Mouse (Mus musculus): ENCODE results near the gene Lhfpl3.

DNA sequence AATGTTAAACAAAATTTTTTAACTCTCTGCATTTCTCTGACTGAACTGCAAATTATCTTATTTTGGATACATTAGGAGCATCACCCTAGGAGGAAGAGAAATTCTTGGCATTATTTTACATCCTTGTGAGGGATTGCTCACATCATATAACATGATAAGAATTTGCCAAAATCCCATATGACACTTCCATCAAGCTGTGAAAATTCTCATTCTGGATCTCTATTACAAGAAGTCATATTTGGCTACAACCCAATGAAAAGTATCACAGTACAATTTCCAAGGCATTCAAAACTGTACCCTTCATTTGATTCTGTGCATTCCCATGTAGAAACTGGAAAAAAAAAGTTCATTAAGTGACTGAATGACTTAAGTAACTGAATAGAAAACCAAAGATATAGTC is 180.3 kb downstream of the Lhfpl3 start:
- no peak for TF ChIP-seq POLR2A (IDR thresholded peaks at IDR 0.05; ENCODE audit: low read depth, low read length)
- TF ChIP-seq CTCF (IDR thresholded peaks at IDR 0.05; ENCODE audit: borderline replicate concordance, insufficient read depth, low read length): no peak

All from embryonic fibroblast, embryonic 13.5 days (primary cell).